Mouse (Mus musculus) kidney, adult 18-20 months (tissue): ENCODE data around the gene Rgs6.

ENCODE experiments used
- DNase-seq: peaks from one replicate; pipeline ENCODE4 v3.0.0; 2021

Gene Rgs6

GRCm38 (mm10) chr12:83211146-83211822, 623.2 kb downstream of the Rgs6 start:
- no peak for DNase-seq
